Mouse (Mus musculus) c-Kit-positive CD71-negative TER-119-negative erythroid progenitor cells, embryonic 14.5 days (primary cell): ENCODE results near the gene Dolk.

Source experiments
- DNase-seq: peaks from one replicate; pipeline ENCODE4 v3.0.0-alpha.2; 2013; ENCODE audit warnings: low read depth

The Dolk gene

GRCm38 (mm10) chr2:30267466-30267865 lies 18.7 kb downstream of the Dolk start:
- DNase-seq, result no peak

GRCm38 (mm10) chr2:30266392-30266941 lies 19.7 kb downstream of the Dolk start:
- no peak for DNase-seq

- no peak for DNase-seq
Observed at GRCm38 (mm10) chr2:30265767-30266253, 20.3 kb downstream of the Dolk start, which contains the start of gene Phyhd1. Gene Phyhd1 (plus strand): TSS chr2:30266203.

GRCm38 (mm10) chr2:30264671-30265519 lies 21.2 kb downstream of the Dolk start:
- DNase-seq, result no peak

- no peak for DNase-seq
Observed at GRCm38 (mm10) chr2:30263811-30264210, 22.3 kb downstream of the Dolk start.

GRCm38 (mm10) chr2:30262840-30263441 lies 23.2 kb downstream of the Dolk start:
- DNase-seq, result no peak

- DNase-seq, result no peak
Observed at GRCm38 (mm10) chr2:30261921-30262839, 24.0 kb downstream of the Dolk start.

GRCm38 (mm10) chr2:30261064-30261736 lies 24.9 kb downstream of the Dolk start:
- no peak for DNase-seq

GRCm38 (mm10) chr2:30259131-30260064 lies 26.7 kb downstream of the Dolk start:
- no peak for DNase-seq

- DNase-seq, result no peak
Observed at GRCm38 (mm10) chr2:30258600-30258999, 27.5 kb downstream of the Dolk start.

GRCm38 (mm10) chr2:30257699-30258460 lies 28.3 kb downstream of the Dolk start:
- DNase-seq, result no peak

- no peak for DNase-seq
Observed at GRCm38 (mm10) chr2:30256616-30257350, 29.4 kb downstream of the Dolk start.

- DNase-seq, result no peak
Observed at GRCm38 (mm10) chr2:30255631-30256395, 30.3 kb downstream of the Dolk start.

- no peak for DNase-seq
Observed at GRCm38 (mm10) chr2:30253809-30254208, 32.3 kb downstream of the Dolk start.

GRCm38 (mm10) chr2:30252521-30252920 lies 33.6 kb downstream of the Dolk start:
- DNase-seq, result no peak

GRCm38 (mm10) chr2:30251417-30252104 lies 34.6 kb downstream of the Dolk start:
- peak; percentile 62 for DNase-seq
